Mouse (Mus musculus) kidney, embryonic 16.5 days (tissue): ENCODE measurements around the gene Galnt10. TPM values are rescaled to one million over a fixed set of nuclear protein-coding genes. Genes with fewer than 3 reads are reported as not detected.

Source experiments
- ATAC-seq: fragments of 200-750 bp; cut with Nextera tagmentation; 2 replicates; pipeline ENCODE4 v1.8.0; 2017; ENCODE audit warnings: moderate TSS enrichment; ENCODE audit not compliant: low FRiP score, low TSS enrichment
- H3K27ac ChIP-seq: fragments of 300-500 bp; sonication (generic); 2 replicates; pipeline ENCODE4 v1.5.1; 2014; ENCODE audit warnings: low read length
- H3K27me3 ChIP-seq: fragments of 300-500 bp; sonication (generic); 2 replicates; pipeline ENCODE4 v1.6.1; 2014; ENCODE audit warnings: low read length, control low read depth, mixed read lengths; ENCODE audit not compliant: insufficient read depth
- H3K36me3 ChIP-seq: fragments of 300-500 bp; sonication (generic); 2 replicates; pipeline ENCODE4 v1.6.1; 2014; ENCODE audit warnings: low read length, control low read depth, mixed read lengths; ENCODE audit not compliant: insufficient read depth
- H3K4me1 ChIP-seq: fragments of 300-500 bp; sonication (generic); 2 replicates; pipeline ENCODE4 v1.6.1; 2014; ENCODE audit warnings: low read length, control low read depth, mixed read lengths; ENCODE audit not compliant: insufficient read depth
- H3K4me2 ChIP-seq: fragments of 300-500 bp; sonication (generic); replicated peaks from 2 replicates; pipeline ENCODE4 v1.6.1; 2014; ENCODE audit warnings: low read depth, low read length
- H3K4me3 ChIP-seq: fragments of 300-500 bp; sonication (generic); 2 replicates; pipeline ENCODE4 v1.5.1; 2014; ENCODE audit warnings: mild to moderate bottlenecking, low read length
- H3K9ac ChIP-seq: fragments of 300-500 bp; sonication (generic); replicated peaks from 2 replicates; pipeline ENCODE4 v1.6.1; 2014; ENCODE audit warnings: low read length
- H3K9me3 ChIP-seq: fragments of 300-500 bp; sonication (generic); 2 replicates; pipeline ENCODE4 v1.6.1; 2016; ENCODE audit warnings: low read length, control low read depth
- WGBS: fragments of 180-500 bp; shearing (Covaris S2); extraction: QIAGEN DNeasy Blood & Tissue Kit; methylation state at CpG from one replicate; pipeline ENCODE4 v1.1.7; 2014; 5-methylcytosine and 5-hydroxymethylcytosine counted together
- polyA plus RNA-seq: library from polyadenylated mRNA; unstranded; fragments of >200 nt; fragmentation: Nextera tagmentation; extraction: Ambion mirVana; gene quantifications from 2 replicates; pipeline ENCODE4 v1.2.1, GENCODE M21; 2015

Galnt10 gene
- polyA plus RNA-seq, 1 experiment from 2014 or later = 23.6 TPM

DNA sequence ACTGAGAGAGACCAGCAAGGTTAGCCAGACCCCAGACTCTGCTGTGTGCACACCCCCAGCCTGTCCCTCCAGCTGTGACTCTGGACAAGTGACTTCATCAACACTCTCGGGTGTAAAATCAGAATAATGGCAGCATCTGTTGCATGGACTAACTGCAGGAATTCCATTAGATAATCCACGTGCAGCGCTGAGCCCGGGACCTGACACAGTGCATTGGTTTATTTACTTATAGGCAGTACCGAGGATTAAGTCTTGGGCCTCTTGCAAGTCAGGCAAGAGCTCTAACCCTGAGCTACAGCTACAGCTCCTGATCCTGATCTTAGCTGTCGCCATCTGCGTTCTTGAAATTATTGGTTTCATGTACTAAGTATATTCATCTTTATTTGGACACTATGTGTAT, 37.3 kb downstream of the Galnt10 start:
- Histone ChIP-seq H3K36me3 (no peaks in the 10 kb centered on the region), H3K4me2 (no peak overlapping the region), H3K9ac (no peak overlapping the region), H3K4me3 (no peak overlapping the region), H3K4me1 (peaks cover 38% of the 10 kb centered on the region), H3K9me3 (no peaks in the 10 kb centered on the region), H3K27me3 (no peaks in the 10 kb centered on the region), H3K27ac (no peak overlapping the region)
- no peak for ATAC-seq
- 64% methylated on average over 7 of the region's 7 CpGs for WGBS

DNA sequence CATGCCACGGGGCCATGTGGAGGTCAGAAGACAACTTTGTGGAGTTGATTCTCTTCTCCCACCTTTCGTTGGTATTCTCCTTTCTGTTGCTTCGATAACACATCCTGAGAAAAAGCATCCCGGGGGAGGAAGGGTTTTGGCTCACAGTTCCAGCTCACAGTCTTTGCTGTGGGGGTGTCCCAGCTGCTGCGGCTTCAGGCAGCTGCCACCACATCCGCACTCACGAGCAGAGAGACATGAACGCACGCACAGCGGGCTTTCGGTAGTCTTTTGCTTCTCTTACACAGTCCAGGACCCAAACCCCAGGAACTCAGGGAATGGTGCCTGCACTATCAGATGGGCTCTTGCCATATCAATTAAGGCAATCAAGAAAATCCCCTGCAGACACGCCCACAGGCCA, 37.9 kb downstream of the Galnt10 start:
- no peak overlapping the region for H3K4me2 ChIP-seq
- H3K4me3 ChIP-seq = no peak overlapping the region
- WGBS = 55% methylated on average over 12 of the region's 12 CpGs
- H3K36me3 ChIP-seq = no peaks in the 10 kb centered on the region
- no peak overlapping the region for H3K9ac ChIP-seq
- peaks cover 39% of the 10 kb centered on the region for H3K4me1 ChIP-seq
- no peak for ATAC-seq
- no peaks in the 10 kb centered on the region for H3K27me3 ChIP-seq
- no peak overlapping the region for H3K27ac ChIP-seq
- no peaks in the 10 kb centered on the region for H3K9me3 ChIP-seq

DNA sequence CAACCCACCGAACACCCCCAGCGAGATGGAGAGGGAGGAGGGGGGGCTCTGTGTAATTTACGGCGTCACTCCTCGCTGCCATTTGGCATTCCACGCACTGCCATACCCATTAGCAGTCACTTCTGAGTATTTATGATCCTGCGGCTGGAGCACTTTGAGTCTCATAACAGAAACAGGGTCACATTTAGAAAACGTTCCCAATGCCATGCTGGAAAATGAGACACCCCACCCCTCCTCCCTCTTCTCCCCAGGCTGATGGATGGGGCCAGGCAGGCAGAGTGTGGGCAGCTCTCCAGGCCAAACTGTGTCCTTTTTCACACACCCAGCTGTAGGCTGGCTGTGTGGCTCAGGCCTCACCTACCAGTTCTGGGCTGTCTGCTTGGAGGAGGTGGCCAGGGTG, 38.7 kb downstream of the Galnt10 start:
- no peaks in the 10 kb centered on the region for H3K36me3 ChIP-seq
- H3K4me2 ChIP-seq = no peak overlapping the region
- peaks cover 47% of the 10 kb centered on the region for H3K4me1 ChIP-seq
- H3K4me3 ChIP-seq = no peak overlapping the region
- no peaks in the 10 kb centered on the region for H3K9me3 ChIP-seq
- no peak overlapping the region for H3K27ac ChIP-seq
- ATAC-seq = no peak
- 20% methylated on average over 8 of the region's 8 CpGs for WGBS
- H3K9ac ChIP-seq = no peak overlapping the region
- no peaks in the 10 kb centered on the region for H3K27me3 ChIP-seq

DNA sequence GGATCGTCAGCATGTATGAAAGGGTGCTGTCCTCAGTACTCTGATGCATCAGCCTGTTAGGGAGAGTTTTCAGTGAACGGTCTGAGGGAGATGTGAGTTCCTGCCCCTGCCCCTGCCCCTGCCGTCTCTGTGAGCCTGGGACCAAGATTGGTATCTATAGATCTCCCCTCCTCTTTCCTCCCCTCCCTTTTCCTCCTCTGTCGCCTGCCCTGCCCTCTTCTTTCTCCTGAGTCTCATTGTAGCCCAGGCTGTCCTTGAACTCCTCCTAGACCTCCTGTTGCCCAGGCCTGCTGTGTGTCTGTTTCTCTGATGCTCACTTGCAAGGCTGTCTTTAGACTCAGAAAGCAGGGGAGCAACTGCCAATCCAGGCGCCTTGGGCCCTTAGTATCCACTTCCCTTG, 39.6 kb downstream of the Galnt10 start:
- Histone ChIP-seq H3K9me3 (no peaks in the 10 kb centered on the region), H3K36me3 (no peaks in the 10 kb centered on the region), H3K4me3 (no peak overlapping the region), H3K4me2 (no peak overlapping the region), H3K4me1 (peaks cover 51% of the 10 kb centered on the region), H3K27me3 (no peaks in the 10 kb centered on the region), H3K9ac (no peak overlapping the region), H3K27ac (no peak overlapping the region)
- WGBS = 33% methylated on average over 5 of the region's 5 CpGs
- ATAC-seq = no peak

DNA sequence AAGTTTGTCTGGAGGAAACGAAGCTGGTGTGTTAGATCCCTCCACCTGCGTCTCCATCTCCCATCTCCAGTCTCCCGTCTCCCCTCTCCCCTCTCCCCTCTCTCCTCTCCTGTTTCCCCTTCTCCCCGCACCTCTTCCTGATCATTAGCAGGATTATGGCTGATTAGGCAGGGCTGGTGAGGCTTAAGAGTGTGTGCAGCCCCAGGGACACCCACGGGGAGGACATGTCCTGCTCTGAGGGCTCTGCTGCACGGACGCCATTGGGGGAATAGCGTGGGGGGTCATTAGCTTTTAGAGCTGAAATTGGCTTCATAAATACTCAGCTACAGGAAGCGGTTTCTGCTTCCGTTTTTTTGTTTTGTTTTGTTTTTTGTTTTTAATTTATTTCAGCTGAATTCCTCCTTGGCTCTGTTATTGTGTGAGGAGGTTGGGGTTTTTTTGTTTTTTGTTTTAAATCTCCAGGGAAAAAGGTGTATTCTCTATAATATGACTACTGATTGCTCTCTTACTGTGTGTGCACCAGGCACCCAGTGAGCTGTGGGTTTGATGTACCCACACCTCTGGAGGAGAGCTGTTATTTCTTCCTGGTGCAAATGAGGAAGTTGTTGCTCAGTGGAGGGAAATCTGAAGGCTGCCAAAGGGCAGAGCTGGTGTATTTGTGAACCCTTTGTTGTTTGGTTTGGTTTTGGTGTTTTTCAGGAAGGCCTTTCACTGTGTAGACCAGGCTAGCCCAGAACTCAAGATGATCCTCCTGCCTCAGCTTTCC, 40.6 kb downstream of the Galnt10 start:
- no peak for ATAC-seq
- Histone ChIP-seq H3K9ac (no peak overlapping the region), H3K4me2 (no peak overlapping the region), H3K4me1 (peaks cover 51% of the 10 kb centered on the region), H3K27ac (peak overlapping the region; percentile 13; the same call in 1 of the 2 replicates), H3K27me3 (no peaks in the 10 kb centered on the region), H3K36me3 (no peaks in the 10 kb centered on the region), H3K9me3 (no peaks in the 10 kb centered on the region), H3K4me3 (no peak overlapping the region)
- 25% methylated on average over 10 of the region's 10 CpGs for WGBS

DNA sequence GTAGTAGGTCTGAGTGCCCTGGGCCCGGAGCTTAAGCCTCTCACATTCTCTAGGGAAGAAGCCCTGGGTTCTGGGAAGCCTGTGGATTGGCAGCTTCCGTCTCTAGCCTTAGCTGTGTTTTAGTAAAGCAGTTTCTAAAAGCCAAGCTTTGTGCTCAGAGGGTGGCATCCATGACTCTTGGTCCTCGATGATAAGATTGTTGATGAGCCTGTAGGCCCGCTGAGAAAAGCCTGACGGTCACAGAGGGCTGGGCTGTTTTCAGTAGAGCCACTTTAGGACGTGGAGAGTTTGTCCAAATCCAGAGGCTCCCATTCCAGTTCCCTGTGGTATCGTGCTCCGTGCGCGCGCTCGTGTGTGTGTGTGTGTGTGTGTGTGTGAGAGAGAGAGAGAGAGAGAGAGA, 41.6 kb downstream of the Galnt10 start:
- 79% methylated on average over 12 of the region's 12 CpGs for WGBS
- H3K4me3 ChIP-seq = no peak overlapping the region
- no peak overlapping the region for H3K27ac ChIP-seq
- no peaks in the 10 kb centered on the region for H3K36me3 ChIP-seq
- H3K4me2 ChIP-seq = no peak overlapping the region
- no peaks in the 10 kb centered on the region for H3K27me3 ChIP-seq
- H3K9ac ChIP-seq = no peak overlapping the region; the same call in 1 of the 2 replicates
- no peaks in the 10 kb centered on the region for H3K9me3 ChIP-seq
- ATAC-seq = no peak
- H3K4me1 ChIP-seq = peaks cover 43% of the 10 kb centered on the region

DNA sequence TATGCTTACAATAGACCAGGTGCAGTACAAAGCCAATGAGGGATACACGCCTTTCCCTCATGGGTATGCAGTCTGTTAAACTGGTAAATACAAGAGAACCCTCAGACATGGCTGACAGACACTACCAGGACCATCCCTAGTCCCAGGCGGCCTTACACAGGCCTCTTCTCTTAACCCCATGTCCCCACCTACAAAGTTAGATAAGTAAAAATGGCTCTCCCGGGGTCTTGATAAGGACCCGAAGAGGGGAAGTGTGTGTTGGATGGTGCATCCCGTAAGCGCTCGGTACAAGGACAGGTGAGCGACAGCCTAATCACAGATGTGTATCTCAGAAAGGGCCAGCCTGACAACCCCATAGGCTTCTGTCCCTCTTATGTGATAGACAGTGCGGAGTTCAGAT, 42.0 kb downstream of the Galnt10 start:
- peaks cover 43% of the 10 kb centered on the region for H3K4me1 ChIP-seq
- ATAC-seq = no peak
- H3K27ac ChIP-seq = no peak overlapping the region
- WGBS = 90% methylated on average over 9 of the region's 9 CpGs
- no peaks in the 10 kb centered on the region for H3K27me3 ChIP-seq
- H3K9me3 ChIP-seq = no peaks in the 10 kb centered on the region
- H3K4me2 ChIP-seq = no peak overlapping the region
- H3K36me3 ChIP-seq = no peaks in the 10 kb centered on the region
- H3K4me3 ChIP-seq = no peak overlapping the region
- no peak overlapping the region for H3K9ac ChIP-seq

DNA sequence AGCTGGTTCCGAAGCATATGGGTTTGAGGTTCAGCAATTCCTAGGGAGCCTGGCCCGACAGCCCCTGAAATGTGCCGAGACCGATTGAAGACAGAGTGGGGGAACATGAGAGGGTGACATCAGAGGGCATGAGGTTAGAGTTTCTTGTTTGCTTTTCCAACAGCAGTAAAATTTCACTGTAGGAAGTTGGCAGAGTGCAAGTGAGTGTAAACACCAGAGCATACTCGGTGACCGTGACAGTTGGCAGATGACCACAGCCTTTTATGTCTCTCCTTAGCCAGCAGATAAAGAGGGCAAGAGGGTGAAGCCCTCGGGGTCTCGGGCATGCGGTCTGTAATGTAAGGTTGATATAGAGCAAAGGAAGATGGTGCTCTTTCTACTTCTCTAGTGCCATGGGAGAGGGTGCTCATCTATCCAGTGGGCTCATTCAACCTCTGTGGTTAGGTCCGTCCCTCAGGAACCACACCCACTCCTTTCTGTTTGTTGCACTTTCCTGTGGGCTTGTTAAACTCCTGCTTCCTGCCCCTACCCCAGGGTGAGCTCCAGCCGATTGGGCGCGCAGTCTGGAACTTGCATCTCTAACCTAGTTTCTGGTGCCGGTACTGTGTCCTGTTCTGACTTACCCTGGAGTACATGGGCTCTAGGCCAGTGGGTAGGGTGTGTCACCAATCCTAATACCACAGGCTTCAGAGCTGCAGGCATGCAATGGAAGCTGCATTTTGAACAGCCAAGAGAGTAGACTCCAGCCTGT, 43.1 kb downstream of the Galnt10 start:
- 27% methylated on average over 14 of the region's 14 CpGs for WGBS
- Histone ChIP-seq H3K4me1 (peaks cover 39% of the 10 kb centered on the region), H3K9ac (no peak overlapping the region), H3K9me3 (no peaks in the 10 kb centered on the region), H3K4me3 (no peak overlapping the region), H3K4me2 (no peak overlapping the region; the same call in 1 of the 2 replicates), H3K36me3 (no peaks in the 10 kb centered on the region), H3K27me3 (no peaks in the 10 kb centered on the region), H3K27ac (0 out of 2 replicates have a peak overlapping the region, but pooled peaks have one; percentile 10)
- ATAC-seq = peak; percentile 31; the same call in 1 of the 2 replicates

DNA sequence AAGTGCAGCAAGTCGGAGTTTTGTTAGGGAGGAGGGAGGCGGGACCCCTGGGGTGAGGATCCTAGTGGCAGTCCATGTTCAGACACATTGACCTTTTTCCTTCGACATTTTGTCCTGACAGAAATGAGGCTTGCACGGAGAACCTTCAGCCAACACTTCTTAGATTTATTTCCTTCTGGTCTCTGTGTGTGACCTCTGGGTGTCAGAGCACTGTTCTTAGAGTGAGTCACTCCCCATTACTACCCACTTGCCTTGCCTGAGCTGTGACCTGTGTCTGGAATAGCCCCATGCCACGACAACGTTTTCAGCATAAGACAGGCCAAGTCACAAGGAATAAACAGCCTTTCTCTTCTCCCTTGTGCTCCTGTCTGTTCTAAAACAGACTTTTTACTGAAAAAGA, 44.6 kb downstream of the Galnt10 start:
- no peak overlapping the region for H3K9ac ChIP-seq
- no peaks in the 10 kb centered on the region for H3K9me3 ChIP-seq
- no peak overlapping the region for H3K4me2 ChIP-seq
- peaks cover 27% of the 10 kb centered on the region for H3K4me1 ChIP-seq
- no peak for ATAC-seq
- H3K27ac ChIP-seq = no peak overlapping the region
- no peaks in the 10 kb centered on the region for H3K36me3 ChIP-seq
- 26% methylated on average over 6 of the region's 6 CpGs for WGBS
- H3K4me3 ChIP-seq = no peak overlapping the region
- no peaks in the 10 kb centered on the region for H3K27me3 ChIP-seq

DNA sequence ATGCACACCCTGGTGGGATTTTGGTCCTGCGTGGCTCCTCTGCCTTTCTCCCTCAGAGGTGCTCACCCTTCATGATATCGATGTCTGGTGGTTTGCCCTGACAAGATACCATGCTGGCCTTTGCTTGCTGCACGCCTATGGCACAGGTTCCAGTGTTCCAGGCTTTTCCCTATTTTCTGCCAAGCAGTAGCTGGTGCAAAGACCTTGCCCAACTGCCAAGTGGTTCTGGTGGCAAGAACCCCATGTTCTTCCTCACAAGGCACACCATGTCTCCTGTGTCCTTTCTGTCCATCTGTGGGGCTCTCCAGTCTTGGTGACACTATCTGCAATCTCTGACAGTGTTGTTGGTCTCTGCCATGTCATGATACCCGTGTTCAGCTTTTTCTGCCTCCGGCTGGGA, 45.6 kb downstream of the Galnt10 start:
- Histone ChIP-seq H3K4me1 (peaks cover 24% of the 10 kb centered on the region), H3K4me2 (no peak overlapping the region), H3K4me3 (no peak overlapping the region), H3K9ac (no peak overlapping the region), H3K27me3 (no peaks in the 10 kb centered on the region), H3K27ac (no peak overlapping the region), H3K9me3 (no peaks in the 10 kb centered on the region), H3K36me3 (no peaks in the 10 kb centered on the region)
- no peak for ATAC-seq
- WGBS = 92% methylated on average over 5 of the region's 5 CpGs
